Mouse (Mus musculus) left cerebral cortex, postnatal 10 days (tissue): Measurements from ENCODE around the gene Olfr154. TPM values are rescaled to one million over a fixed set of nuclear protein-coding genes. Genes with fewer than 3 reads are reported as not detected.
"Not testable (repeated sequence)": the region's sequence is repeated elsewhere in the genome, so short reads cannot be mapped to it uniquely, and the experiment has no call there.

Experiments used
- DNase-seq, 2 experiments: peaks; one replicate each; pipeline ENCODE4 v3.0.0; 2021 to 2022; ENCODE audit warnings: low spot score in 2 of 2, mixed read lengths in 1 of 2; ENCODE audit errors: extremely low spot score in 1 of 2
- intact Hi-C: fragments of 180-260 bp; cut with DNase I; formaldehyde crosslinking; loops from one replicate; pipeline ENCODE4 v1.15.1; 2025
- total RNA-seq, 2 experiments: library from RNA; stranded (reverse); gene quantifications; 2 replicates each; pipeline ENCODE4 v1.2.3; 2021

Gene Olfr154
- total RNA-seq, result not detected

DNA sequence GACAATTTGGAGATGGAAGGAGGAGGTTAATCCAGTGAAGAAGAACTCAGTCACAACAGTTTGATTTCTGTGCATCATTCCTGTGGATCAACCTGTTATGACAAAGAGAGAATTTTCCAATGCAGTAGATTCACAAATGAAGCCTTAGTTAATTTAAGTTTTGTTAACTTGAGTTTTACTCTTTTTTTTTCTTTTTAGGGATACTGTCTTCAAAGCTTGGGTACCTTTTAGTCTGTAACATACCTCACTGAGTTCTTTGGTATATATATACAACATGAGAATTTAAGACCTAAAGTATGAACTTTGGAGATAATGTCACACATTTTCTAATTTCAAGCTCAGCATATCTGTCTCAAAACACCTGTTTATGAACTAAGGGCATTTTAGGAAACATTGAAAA lies at the start of gene Olfr154:
Gene Olfr154 (minus strand): TSS at position 101 of the 400 bp plus-strand sequence.
- intact Hi-C loops, DNase-seq: not testable (repeated sequence)

GRCm38 (mm10) chr2:85711159-85711558 lies 46.9 kb upstream of the Olfr154 start:
- no peak for DNase-seq
- intact Hi-C loops, result no loop called here

- DNase-seq, intact Hi-C loops: not testable (repeated sequence)
These were observed 46.4 kb upstream of the Olfr154 start for GRCm38 (mm10) chr2:85710680-85711079.

GRCm38 (mm10) chr2:85689131-85689530 lies 24.9 kb upstream of the Olfr154 start, which contains the start of gene Olfr1008:
Gene Olfr1008, plus strand, starts transcription at chr2:85689431.
- no peak for DNase-seq
- intact Hi-C loops, result no loop called here

- no peak for DNase-seq
- intact Hi-C loops, result no loop called here
These were observed 14.4 kb upstream of the Olfr154 start, which contains the start of gene Olfr1006 for GRCm38 (mm10) chr2:85678667-85679066. Gene Olfr1006, minus strand, starts transcription at chr2:85678767.

GRCm38 (mm10) chr2:85650604-85651003 lies 13.7 kb downstream of the Olfr154 start, which contains the start of gene Olfr1002:
Gene Olfr1002, minus strand, starts transcription at chr2:85650704.
- intact Hi-C loops, result no loop called here
- no peak for DNase-seq

Other genes starting within 250 kb of the Olfr154 start
- not detected for gene Olfr993, start 249.6 kb downstream of the Olfr154 start, total RNA-seq
- gene Olfr994, start 228.0 kb downstream of the Olfr154 start, total RNA-seq, result not detected
- not detected for gene Olfr995, start 220.8 kb downstream of the Olfr154 start, total RNA-seq
- gene 4833423E24Rik, start 145.4 kb downstream of the Olfr154 start, total RNA-seq, result under 1 TPM; 0.20 to 0.28 TPM
- gene Olfr996, start 85.2 kb downstream of the Olfr154 start, total RNA-seq, result not detected
- not detected for gene Olfr998, start 75.5 kb downstream of the Olfr154 start, total RNA-seq
- not detected for gene Olfr1000, start 52.6 kb downstream of the Olfr154 start, total RNA-seq
- gene Olfr1002, start 13.8 kb downstream of the Olfr154 start, total RNA-seq, result not detected
- not detected for gene Olfr1006, start 14.3 kb upstream of the Olfr154 start, total RNA-seq
- gene Olfr1008, start 25.0 kb upstream of the Olfr154 start, total RNA-seq, result not detected
- not detected for gene Olfr1009, start 51.0 kb upstream of the Olfr154 start, total RNA-seq
- not detected for gene Olfr1012, start 98.3 kb upstream of the Olfr154 start, total RNA-seq
- not detected for gene Olfr1013, start 102.6 kb upstream of the Olfr154 start, total RNA-seq
- not detected for gene Olfr1014, start 108.3 kb upstream of the Olfr154 start, total RNA-seq
- gene Olfr1015, start 117.6 kb upstream of the Olfr154 start, total RNA-seq, result not detected
- not detected for gene Olfr1016, start 138.1 kb upstream of the Olfr154 start, total RNA-seq
- gene Olfr1018, start 154.0 kb upstream of the Olfr154 start, total RNA-seq, result not detected
- not detected for gene Olfr1019, start 181.0 kb upstream of the Olfr154 start, total RNA-seq
- gene Olfr1020, start 182.6 kb upstream of the Olfr154 start, total RNA-seq, result not detected
- gene Olfr1022, start 204.1 kb upstream of the Olfr154 start, total RNA-seq, result not detected
- not detected for gene Olfr1023, start 221.2 kb upstream of the Olfr154 start, total RNA-seq
- not detected for gene Olfr1024, start 240.6 kb upstream of the Olfr154 start, total RNA-seq